Mouse (Mus musculus) adrenal gland, adult 2 months (tissue): ENCODE measurements around the gene Gm47283. TPM values are rescaled to one million over a fixed set of nuclear protein-coding genes. Genes with fewer than 3 reads are reported as not detected.

Source experiments
- polyA plus RNA-seq: library from polyadenylated mRNA; depleted of rRNA; stranded (reverse); fragments of >200 nt; gene quantifications from 2 replicates; pipeline ENCODE4 v1.2.3, GENCODE M21; 2012; rRNA removed
- total RNA-seq, 2 experiments: library from RNA; stranded (reverse); gene quantifications; 2 replicates each; pipeline ENCODE4 v1.2.3; 2021

The Gm47283 gene
- total and polyA plus RNA-seq, 3 experiments: not detected

Other genes starting within 250 kb of the Gm47283 start
- not detected for gene Gm21860, start 29.9 kb upstream of the Gm47283 start, total RNA-seq
- gene Gm21860, start 29.9 kb upstream of the Gm47283 start, polyA plus RNA-seq: not detected in 2 replicates
- gene Gm21748, start 54.4 kb downstream of the Gm47283 start, total RNA-seq: not detected
- not detected in 2 replicates for gene Gm21748, start 54.4 kb downstream of the Gm47283 start, polyA plus RNA-seq